In genomic region chr9:34967772-34968171, GRCm38 (mm10) we compare ENCODE assay signal across 25 mouse cellular contexts.
DNase-seq lines count a peak whose midpoint lies in the region; ATAC-seq and TF ChIP-seq lines count a peak whose summit lies in the region.
"Had no signal": no experiment of that assay in that cellular context is flagged by ENCODE, and none has a peak within 500 bp of the region (broad histone marks: within the 10 kb centered on the region; RNA-seq: fewer than 3 reads in every experiment).

No protein-coding gene starts in this region.

- peak; percentile 38 for DNase-seq in cerebellum, adult 9-10 months
- no peak for DNase-seq in cerebellum, postnatal 36 days
- DNase-seq in lung, adult 2 months = no peak
- no peak for DNase-seq in adrenal gland, postnatal 4 days (ENCODE audit: low spot score in 2 of 2)
- DNase-seq: adrenal gland, adult 8-10 months; adrenal gland, postnatal 36 days; B cell, adult 2 months; cerebellum, adult 11 months; cerebellum, adult 8-10 months; cerebellum, postnatal 25 days; embryo, embryonic 11 days; gastrocnemius, postnatal 36 days; heart, adult 11 months; heart, postnatal 36 days had no signal

- ATAC-seq in intestine, embryonic 15.5 days = peak; percentile 43; the same call in 1 of the 2 replicates
- no peak for ATAC-seq in intestine, postnatal 0 days
- peak; percentile 47; the same call in 1 of the 2 replicates for ATAC-seq in lung, embryonic 16.5 days (ENCODE audit: low read depth)
- ATAC-seq in intestine, embryonic 16.5 days = 0 out of 2 replicates have a peak, but pooled peaks have one; percentile 40
- ATAC-seq: CD4-positive, CD25-positive, alpha-beta regulatory T cell, adult 4 months; forebrain, embryonic 15.5 days had no signal

- no peaks in the 10 kb centered on the region for H3K36me3 ChIP-seq in intestine, embryonic 15.5 days
- no peaks in the 10 kb centered on the region for H3K36me3 ChIP-seq in intestine, postnatal 0 days (ENCODE audit: control insufficient read depth, insufficient read depth)
- no peaks in the 10 kb centered on the region for H3K36me3 ChIP-seq in lung, embryonic 16.5 days (ENCODE audit: control insufficient read depth, insufficient read depth, low read length)
- no peaks in the 10 kb centered on the region for H3K36me3 ChIP-seq in intestine, embryonic 16.5 days (ENCODE audit: control insufficient read depth, insufficient read depth, low read length)
- H3K36me3 ChIP-seq: embryonic facial prominence, embryonic 15.5 days; forebrain, embryonic 15.5 days; G1E; heart, embryonic 13.5 days; hindbrain, embryonic 13.5 days had no signal

- TF ChIP-seq POLR2A in lung, adult 2 months (IDR thresholded peaks at IDR 0.05; ENCODE audit: borderline replicate concordance, extremely low read depth, low read depth, low read length) = no peak

- H3K9me3 ChIP-seq in intestine, embryonic 15.5 days = no peaks in the 10 kb centered on the region
- no peaks in the 10 kb centered on the region for H3K9me3 ChIP-seq in intestine, postnatal 0 days (ENCODE audit: control insufficient read depth)
- H3K9me3 ChIP-seq in lung, embryonic 16.5 days (ENCODE audit: control insufficient read depth, low read length) = no peaks in the 10 kb centered on the region
- no peaks in the 10 kb centered on the region for H3K9me3 ChIP-seq in intestine, embryonic 16.5 days (ENCODE audit: control insufficient read depth, low read length)
- H3K9me3 ChIP-seq: embryonic facial prominence, embryonic 15.5 days; forebrain, embryonic 15.5 days; G1E; heart, embryonic 13.5 days; hindbrain, embryonic 13.5 days had no signal

- no peak overlapping the region for H3K4me2 ChIP-seq in intestine, embryonic 15.5 days (replicated peaks)
- H3K4me2 ChIP-seq in intestine, postnatal 0 days (replicated peaks; ENCODE audit: low read depth) = no peak overlapping the region
- no peak overlapping the region for H3K4me2 ChIP-seq in lung, embryonic 16.5 days (ENCODE audit: low read depth, low read length)
- H3K4me2 ChIP-seq in intestine, embryonic 16.5 days (ENCODE audit: low read depth, low read length) = no peak overlapping the region
- H3K4me2 ChIP-seq: embryonic facial prominence, embryonic 15.5 days; forebrain, embryonic 15.5 days; heart, embryonic 13.5 days; hindbrain, embryonic 13.5 days had no signal

- H3K9ac ChIP-seq in intestine, embryonic 15.5 days = no peak overlapping the region
- no peak overlapping the region for H3K9ac ChIP-seq in intestine, postnatal 0 days (ENCODE audit: low read depth, low read length)
- no peak overlapping the region for H3K9ac ChIP-seq in lung, embryonic 16.5 days (ENCODE audit: low read length)
- H3K9ac ChIP-seq in intestine, embryonic 16.5 days (ENCODE audit: low read depth, low read length) = no peak overlapping the region
- H3K9ac ChIP-seq: embryonic facial prominence, embryonic 15.5 days; forebrain, embryonic 15.5 days; heart, embryonic 13.5 days; hindbrain, embryonic 13.5 days had no signal

- H3K4me3 ChIP-seq in intestine, embryonic 15.5 days (replicated peaks) = no peak overlapping the region
- H3K4me3 ChIP-seq in intestine, postnatal 0 days (ENCODE audit: low read depth, low read length) = no peak overlapping the region
- H3K4me3 ChIP-seq in lung, embryonic 16.5 days (ENCODE audit: low read length) = no peak overlapping the region
- H3K4me3 ChIP-seq in lung, adult 2 months (replicated peaks; ENCODE audit: extremely low read depth, low read depth, low read length) = no peak overlapping the region
- H3K4me3 ChIP-seq in intestine, embryonic 16.5 days (ENCODE audit: low read length) = no peak overlapping the region
- H3K4me3 ChIP-seq: embryonic facial prominence, embryonic 15.5 days; erythroblast, embryonic 14.5 days; forebrain, embryonic 15.5 days; heart, embryonic 13.5 days; hindbrain, embryonic 13.5 days had no signal

- peaks cover 4% of the 10 kb centered on the region; the same call in 1 of the 2 replicates for H3K4me1 ChIP-seq in intestine, embryonic 15.5 days (replicated peaks)
- no peaks in the 10 kb centered on the region for H3K4me1 ChIP-seq in intestine, postnatal 0 days (replicated peaks; ENCODE audit: control insufficient read depth, insufficient read depth, low read length)
- no peaks in the 10 kb centered on the region for H3K4me1 ChIP-seq in lung, embryonic 16.5 days (replicated peaks; ENCODE audit: control insufficient read depth, insufficient read depth, low read length)
- no peaks in the 10 kb centered on the region for H3K4me1 ChIP-seq in lung, adult 2 months (ENCODE audit: control insufficient read depth, insufficient read depth, low read length)
- H3K4me1 ChIP-seq in intestine, embryonic 16.5 days (ENCODE audit: control insufficient read depth, insufficient read depth, low read length) = no peaks in the 10 kb centered on the region
- H3K4me1 ChIP-seq: heart, embryonic 13.5 days had no signal

- peaks cover 13% of the 10 kb centered on the region for H3K27me3 ChIP-seq in intestine, embryonic 15.5 days (replicated peaks)
- H3K27me3 ChIP-seq in intestine, postnatal 0 days (replicated peaks; ENCODE audit: control insufficient read depth, insufficient read depth, low read length) = peaks cover 34% of the 10 kb centered on the region; the same call in 1 of the 2 replicates
- H3K27me3 ChIP-seq in lung, embryonic 16.5 days (ENCODE audit: control insufficient read depth, insufficient read depth, low read depth, low read length) = no peaks in the 10 kb centered on the region
- H3K27me3 ChIP-seq in intestine, embryonic 16.5 days (replicated peaks; ENCODE audit: control insufficient read depth, insufficient read depth, low read length) = peaks cover 12% of the 10 kb centered on the region
- H3K27me3 ChIP-seq: embryonic facial prominence, embryonic 15.5 days had no signal

- no peak overlapping the region for H3K27ac ChIP-seq in intestine, embryonic 15.5 days
- no peak overlapping the region for H3K27ac ChIP-seq in intestine, postnatal 0 days (ENCODE audit: low read depth, low read length)
- H3K27ac ChIP-seq in lung, embryonic 16.5 days (ENCODE audit: low read length) = no peak overlapping the region
- H3K27ac ChIP-seq in intestine, embryonic 16.5 days (ENCODE audit: low read length) = no peak overlapping the region
- H3K27ac ChIP-seq: embryonic facial prominence, embryonic 15.5 days; forebrain, embryonic 15.5 days; heart, embryonic 13.5 days; hindbrain, embryonic 13.5 days had no signal

- no peak for TF ChIP-seq CTCF in intestine, postnatal 0 days (IDR thresholded peaks at IDR 0.05; ENCODE audit: low read depth)
- TF ChIP-seq CTCF in lung, adult 2 months (IDR thresholded peaks at IDR 0.05; ENCODE audit: insufficient read depth, low read length) = no peak

- WGBS in intestine, embryonic 15.5 days = 34% methylated on average over 6 of the region's 6 CpGs
- 41% methylated on average over 6 of the region's 6 CpGs for WGBS in intestine, postnatal 0 days
- 16% methylated on average over 6 of the region's 6 CpGs for WGBS in lung, embryonic 16.5 days
- WGBS in lung, adult 2 months = 36% methylated on average over 6 of the region's 6 CpGs
- WGBS in intestine, embryonic 16.5 days = 28% methylated on average over 6 of the region's 6 CpGs
